Mouse (Mus musculus) erythroblast, embryonic 14.5 days (primary cell): ENCODE data around the gene Ercc6l2.

ENCODE experiments used
- GATA1 ChIP-seq: IDR thresholded peaks from 2 replicates; pipeline ENCODE4 v1.6.1; 2012; ENCODE audit warnings: low read length, inconsistent platforms, mixed read lengths
- TAL1 ChIP-seq: IDR thresholded peaks from 3 replicates; pipeline ENCODE4 v1.6.1; 2012; ENCODE audit warnings: low read length, inconsistent platforms, mixed read lengths

DNA sequence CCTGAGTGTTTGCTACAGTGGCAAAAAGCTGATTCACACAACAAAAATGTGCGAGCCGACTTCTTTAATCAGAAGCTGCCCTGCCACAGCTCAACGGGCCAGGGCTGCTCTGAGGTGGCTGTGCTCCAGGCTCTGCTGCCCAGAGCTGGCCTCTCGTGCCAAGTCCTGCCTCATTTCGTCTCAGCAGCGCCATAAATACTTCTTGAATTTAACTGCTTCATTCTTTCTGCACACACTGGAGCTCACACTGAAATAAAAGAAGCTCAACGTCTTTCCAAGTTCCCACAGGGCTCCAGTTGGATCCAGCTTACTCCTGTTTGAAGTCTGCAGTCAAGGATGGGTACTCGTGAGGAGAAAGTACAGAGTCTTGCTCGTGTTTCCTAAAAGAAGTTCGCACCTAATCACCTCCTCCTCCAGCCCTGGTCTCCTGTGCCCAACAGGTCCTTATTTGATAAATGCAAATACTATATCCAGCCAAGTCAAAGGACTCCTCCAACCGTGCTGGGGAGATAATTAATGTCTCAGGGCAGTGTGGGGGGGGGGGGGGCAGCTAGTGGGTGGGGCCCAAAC, 102.2 kb downstream of the Ercc6l2 start:
- TF ChIP-seq GATA1, result no peak
- TF ChIP-seq TAL1, result no peak
